Mouse (Mus musculus) skeletal muscle tissue, adult 2 months (tissue): ENCODE measurements at regions not wholly inside any gene's neighbourhood (a gene's known extent, or its start where the extent isn't known, plus 50 kb on each side); places are given as distances from the start of the nearest gene placed in this dataset.

Experiments
- DNase-seq: peaks from one replicate; pipeline ENCODE4 v3.0.0-alpha.2; 2012; ENCODE audit warnings: low read depth, low spot score

DNA sequence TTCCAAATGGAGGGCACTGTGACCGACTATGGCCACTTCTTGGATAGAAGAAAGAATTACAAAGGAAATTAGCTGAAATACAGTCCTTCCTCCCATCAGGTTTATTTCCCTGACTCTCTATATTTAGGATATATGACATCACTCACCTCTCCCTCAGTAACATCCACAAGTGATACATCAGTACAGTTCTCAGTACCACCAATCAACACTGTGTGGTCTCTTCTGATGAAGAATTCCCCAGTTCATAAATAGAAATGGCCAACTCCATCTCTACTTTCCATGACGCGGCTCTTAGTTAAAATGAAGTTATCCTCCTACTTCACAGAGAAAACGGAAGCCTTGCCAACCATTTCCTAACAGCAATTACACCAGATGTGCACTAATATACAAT, 208.3 kb upstream of the Dio2 start:
- DNase-seq: no peak

DNA sequence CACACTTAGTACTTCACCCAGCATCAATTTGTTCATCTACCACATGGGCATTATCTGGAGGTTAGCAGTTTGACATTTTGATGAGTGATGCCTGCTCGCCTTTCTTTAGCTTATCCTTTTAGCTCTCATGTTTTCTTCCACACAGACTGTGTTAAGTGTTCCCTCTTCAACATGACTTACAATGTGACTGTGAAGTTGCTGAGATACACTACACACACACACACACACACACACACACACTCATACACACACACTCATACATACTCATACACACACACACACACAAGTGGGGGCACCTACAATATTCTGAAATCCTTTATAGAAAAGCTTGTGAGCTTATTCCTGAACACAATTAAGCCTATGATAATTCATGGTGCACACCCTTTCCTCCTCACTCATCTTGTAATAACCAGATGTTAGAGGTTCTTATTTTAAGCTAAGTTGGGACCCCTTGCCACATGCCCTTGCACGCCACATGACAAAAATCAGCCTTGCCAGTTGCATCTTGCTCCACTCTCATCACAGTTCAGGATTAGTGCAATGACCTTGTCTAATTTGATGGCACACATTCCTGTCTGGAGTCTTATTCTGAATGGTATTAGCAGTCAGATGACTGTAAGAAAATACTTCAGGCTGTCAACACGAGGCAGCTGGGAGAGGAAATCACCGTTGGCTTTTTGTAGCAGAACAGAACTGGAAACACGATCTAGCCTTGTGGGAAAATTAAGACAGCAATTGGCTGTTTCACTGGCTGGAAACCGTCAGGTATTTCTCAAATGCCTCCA, 207.7 kb upstream of the Dio2 start:
- DNase-seq: peak; percentile 36

DNA sequence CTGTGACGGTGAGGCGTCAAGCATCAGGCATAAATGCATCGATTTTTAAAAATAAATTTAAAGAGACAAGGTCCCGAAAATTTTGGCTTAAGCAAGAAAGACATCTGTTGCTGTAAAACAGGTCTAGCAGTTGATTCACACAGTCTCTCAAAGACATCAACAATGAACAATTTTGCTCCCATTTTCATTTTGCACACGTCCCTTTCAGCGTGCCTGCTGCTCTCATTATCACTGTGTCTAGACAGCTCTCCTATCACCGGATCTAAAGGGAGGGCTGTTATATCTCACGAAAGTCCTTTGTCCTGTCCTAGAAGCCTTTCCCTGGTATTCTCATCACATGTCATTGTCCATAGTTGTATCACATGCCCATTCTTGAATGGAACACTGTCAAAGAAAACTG, 194.4 kb upstream of the Dio2 start:
- DNase-seq: no peak

DNA sequence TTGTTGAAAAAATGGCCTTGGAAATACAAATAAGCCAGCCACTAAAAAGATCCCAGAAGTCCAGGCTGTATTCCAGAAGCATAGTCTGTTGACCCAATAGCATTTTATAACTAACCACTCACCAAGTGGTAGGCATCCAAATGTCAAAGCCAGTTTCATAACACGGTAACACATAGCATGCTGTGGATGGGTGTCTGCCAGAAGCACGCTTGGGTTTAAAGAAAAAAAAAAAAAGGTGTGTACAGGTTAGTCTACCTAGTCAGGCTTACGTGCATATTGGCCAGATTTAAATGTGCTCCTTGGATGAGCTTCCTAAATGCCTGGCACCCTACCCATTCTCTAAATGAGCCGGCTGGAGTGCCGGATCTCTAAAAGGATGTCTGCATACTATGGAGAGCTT, 194.0 kb upstream of the Dio2 start:
- no peak for DNase-seq

DNA sequence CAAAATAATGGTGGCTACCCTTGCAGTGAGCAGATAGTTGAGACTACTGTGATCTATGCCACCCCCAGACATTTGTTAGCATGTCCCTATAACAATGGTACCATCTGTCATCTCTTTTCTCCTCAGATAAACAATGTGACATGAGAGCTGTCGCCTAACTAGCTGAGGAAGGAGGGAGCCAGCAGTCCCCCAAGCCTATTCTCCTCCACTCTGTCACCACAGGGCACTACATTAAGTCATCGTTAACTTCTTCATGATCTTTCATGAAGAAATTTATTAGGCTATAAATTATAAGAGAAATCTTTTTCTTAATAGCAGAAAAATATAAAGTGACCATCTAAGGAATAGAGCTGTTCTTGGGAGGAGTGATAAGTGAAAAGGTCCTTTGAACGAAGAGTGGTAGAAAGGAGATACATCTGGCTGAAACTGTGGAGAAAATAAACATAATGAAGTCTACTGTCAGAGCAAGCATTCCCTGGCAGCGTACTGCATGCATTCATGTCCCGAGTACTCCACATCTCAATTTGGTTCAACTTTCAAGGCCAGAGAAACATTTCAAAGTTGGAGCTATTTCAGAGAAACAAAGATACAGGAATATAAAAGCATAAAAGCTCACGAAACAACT, 192.0 kb upstream of the Dio2 start:
- no peak for DNase-seq

DNA sequence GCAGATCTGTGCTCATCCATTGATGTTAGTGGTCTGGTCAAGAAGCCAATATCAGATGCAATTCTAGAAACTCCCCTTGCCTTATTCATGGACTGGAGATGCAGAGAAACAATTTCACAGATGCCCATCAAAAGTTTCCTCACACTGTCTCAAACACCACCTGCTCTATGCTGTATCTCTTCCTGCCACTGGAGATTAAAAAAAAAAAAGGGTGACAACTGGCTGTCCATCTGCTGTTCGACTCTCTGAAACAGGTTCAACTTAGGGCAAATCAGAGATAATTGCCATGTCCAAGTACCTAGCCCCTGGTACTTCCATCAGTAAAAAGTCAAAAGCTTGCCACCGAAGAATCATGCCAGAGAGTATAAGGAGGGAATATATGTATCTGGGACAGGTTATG, 185.4 kb upstream of the Dio2 start:
- DNase-seq: no peak

DNA sequence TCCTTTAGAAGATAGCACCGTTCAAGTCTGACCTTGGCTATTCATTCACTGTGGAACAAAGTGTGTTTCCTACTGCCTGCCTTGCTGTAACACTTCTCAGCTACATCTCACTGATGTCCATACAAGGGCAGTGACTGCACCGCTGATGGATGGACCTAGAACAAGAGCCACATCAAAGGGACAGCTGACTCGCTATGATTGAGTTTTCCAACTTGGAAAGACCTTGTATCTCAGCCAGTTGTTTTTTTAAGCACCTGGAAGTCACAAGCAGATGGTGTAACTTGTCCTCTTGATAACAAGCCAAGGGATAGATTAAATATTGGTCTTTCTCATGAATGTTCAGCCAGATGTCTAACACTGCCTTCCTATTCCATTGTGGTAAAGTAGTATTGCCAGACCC, 184.9 kb upstream of the Dio2 start:
- peak; percentile 24 for DNase-seq

DNA sequence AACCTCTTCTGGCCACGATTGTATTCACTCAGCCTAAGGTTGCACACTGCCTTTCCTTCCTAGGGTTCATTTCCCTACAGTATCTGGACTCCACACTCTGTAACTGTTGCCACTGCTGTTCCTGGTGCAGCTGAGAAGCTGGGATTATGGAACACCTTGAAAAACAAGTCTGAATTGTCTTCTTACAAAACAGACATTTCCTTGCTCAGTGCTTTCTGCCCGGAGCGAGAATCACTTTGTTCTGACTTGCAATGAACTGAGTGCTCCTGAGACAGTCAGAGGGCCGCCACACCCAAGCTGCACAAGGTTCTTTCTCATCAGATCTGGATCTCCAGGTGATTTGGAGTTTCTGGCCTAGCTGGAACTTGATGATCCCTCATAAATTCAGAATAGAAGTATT, 183.0 kb upstream of the Dio2 start:
- no peak for DNase-seq

DNA sequence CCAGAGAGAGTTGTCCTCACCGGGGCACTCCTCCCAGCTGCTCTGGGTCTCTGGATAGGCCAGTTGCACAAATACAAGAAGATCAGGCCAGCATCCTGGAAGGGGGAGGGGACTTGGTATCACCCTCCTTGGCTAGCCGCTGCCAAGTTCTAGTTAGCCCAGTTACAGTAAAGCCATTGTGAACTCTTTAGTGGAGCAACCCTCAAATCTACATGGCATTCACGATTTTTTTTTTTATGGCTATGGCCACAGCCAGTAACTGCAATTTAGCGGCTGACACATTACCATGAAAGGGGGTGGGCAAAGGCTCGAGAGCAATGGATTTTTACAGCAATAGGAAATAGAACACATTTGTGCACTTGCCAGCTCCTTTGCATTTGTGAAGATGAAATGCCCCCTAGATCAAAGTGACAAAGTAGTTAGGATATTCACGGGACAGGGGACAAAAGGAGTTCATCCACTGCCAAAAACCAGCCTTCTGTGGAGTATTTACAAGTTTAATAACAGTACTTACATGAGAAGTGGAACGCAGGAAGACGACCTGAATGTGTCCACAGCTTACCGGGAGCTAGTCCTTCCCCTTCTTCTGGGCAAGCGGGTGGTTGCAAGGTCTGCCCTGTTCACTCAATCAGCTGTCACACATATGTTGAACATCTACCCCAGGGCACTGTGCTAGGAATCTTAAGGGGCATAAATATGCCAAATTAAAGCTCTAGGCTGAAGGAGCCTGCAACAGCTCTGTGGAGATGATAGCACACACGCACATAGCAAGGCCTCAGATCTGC, 177.9 kb upstream of the Dio2 start:
- no peak for DNase-seq

DNA sequence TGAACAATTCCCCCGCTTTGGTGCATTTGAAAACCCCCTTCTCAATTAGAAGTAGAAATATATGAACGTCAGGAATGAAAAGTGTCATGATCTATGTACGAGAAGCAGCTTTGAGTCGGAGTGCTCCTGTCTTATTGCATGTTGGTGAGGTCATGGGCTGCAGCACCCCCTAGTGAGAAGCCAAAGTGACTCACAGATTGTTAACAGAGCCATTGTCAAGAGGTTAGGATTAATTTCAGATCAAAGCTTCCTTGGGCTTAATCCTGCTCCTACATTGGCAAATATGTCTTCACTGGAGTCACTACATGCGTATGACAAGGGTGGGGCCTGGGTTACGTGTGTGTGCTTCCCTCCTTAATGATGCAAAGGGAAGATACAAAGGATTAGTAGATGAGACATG, 165.8 kb upstream of the Dio2 start:
- no peak for DNase-seq

DNA sequence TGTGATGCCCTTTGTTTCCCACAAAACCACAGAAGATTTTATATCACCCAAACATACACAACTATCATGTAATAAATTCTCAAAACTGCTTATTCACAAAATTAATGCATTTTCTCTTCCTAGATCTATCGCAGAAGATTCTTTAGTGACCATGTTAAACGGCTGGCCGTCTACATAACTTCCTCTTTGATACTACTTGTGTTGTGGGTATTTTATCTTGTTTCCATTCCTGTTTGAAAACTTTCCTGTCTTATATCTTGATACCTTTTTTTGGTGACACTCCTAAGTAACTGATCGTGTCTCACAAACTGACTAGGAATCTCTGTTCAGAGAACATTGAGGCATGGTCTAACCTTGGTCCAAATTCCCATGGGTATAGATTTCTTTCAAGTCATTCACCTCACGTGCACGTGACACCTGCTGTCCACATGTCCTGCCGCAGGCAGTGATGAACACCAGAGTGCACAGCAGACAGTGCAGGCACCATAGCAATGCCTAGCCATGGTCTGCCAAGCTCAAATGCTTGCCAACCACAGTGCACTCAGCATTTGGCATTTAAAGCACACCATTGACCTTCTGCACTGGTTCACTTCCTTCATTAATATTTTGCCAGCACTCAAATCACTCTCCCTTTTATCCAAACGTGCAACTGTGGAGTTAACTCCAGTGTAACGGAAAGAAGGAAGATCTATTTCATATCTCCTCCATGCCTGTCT, 155.6 kb upstream of the Dio2 start:
- DNase-seq: no peak

DNA sequence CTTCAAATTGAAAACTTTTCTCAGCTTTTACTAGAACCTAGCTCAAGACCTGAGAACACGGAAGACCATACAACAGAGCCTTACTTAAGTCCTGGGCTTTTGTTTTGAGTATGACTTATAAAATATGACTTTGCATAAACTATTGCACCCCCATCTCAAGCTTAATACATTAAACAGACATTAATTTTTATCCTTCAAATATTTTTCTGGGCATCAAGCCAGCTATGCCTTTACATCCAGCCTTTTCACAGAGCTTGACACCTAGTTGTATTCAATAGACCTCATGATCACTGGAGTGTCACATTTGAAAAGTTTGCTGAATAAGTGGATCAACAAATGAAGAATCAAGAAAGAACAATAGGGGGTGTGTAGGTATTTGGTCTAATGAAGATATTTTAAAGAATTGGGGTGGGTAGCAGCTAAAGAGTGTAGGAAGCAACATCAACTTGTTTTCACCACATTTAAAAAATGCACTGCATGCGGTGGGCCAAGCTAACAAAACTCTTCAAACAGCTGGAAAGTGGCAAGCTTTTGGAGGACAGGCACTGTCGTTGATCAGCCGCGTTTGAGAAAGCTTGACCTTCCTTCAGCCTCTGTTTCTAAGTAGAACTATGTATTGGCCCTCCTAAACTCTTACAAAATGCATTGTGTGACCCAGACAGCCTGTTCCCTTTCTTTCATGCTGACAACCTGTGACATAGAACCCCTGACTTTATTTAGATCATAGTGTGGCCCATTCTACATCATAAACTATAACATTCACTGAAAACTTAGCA, 138.2 kb upstream of the Dio2 start:
- no peak for DNase-seq

DNA sequence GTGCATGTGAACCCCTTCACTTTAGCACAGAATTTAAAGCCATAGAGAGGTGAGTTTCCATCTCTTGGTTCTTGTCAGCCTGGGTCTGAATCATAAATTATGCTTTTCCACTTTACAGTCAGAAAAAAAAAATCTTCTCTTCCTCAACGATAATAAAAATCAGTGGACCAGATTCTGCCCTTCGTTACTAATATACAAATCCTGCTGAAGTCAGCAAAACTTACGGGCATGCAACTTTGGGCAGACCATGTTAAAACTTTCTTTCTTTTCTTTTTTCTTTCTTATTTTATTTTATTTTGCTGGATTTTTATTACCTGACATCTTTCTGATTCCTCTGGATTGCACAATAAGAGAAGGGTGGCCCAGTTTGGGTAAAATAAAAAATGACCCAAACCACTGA, 136.6 kb upstream of the Dio2 start:
- DNase-seq: no peak

DNA sequence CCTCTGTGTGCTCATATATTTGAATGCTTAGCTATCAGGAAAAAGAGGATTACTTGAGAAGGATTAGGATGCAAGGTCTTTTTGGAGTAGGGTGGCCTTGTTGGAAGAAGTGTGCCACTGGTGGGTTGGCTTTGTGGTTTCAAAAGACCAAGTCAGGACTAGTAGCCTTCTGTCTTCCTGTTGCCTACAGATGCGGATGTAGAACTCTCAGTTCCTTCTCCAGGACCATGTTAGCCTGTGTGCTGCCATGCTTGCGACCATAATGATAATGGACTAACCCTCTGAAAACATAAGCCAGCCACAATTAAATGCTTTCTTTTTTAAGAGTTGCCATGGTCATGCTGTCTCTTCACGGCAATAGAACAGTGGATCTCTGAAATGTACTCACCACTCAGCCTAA, 135.7 kb upstream of the Dio2 start:
- DNase-seq: no peak

DNA sequence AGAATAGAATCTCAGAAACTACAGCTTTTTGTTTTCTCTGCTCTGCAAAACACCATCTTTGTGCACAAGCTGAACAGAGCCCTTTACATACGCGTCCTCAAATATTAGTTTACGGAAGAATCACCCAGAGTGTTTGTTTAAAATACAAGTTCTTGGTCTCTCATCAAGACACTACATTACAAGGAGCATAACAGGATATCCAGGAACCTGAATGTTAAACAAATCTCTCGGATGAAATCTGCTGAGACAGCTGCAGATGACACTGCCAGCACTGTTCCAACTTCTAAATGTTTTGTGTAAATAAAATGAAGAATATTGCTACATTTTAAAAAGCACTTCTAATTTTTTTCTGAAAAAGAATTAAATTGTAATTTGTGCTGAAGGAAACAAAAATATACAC, 128.4 kb upstream of the Dio2 start:
- no peak for DNase-seq

DNA sequence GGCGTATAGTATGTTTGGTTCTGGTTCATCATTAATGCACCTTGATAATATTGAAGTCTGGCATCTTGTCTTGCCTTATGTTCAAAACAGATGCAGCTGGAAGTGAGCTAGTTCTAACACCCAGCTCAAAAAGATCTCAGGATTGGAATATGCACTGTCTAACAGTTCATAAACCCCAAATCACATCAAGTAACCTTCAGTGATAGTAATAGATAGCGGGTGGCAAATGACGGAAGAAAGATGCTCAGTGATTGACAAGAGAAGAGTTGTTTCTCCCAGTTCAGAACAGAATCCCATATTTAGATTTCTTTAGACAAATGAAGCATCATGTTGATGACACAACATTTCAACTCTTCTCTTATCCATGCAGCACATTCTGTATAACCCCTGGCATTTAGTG, 124.4 kb upstream of the Dio2 start:
- DNase-seq: no peak

DNA sequence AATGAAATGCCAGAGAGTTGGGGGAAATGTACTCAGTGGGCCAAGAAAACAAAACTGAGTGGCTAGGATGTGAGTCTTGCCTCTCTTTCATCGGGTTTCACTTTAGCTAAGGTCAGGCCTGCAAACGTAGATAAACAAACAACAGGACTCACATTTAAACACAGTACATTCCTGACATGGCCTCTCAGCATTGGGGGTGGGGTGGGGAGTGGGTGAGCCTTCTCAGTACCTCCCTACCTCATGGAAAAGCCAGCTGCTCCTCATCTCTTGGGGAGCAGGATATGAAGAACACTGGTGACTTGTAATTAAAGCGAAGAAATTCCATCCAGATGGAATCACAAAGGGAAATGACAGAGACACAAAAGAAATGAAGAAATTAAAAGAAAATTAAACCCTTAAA, 119.5 kb upstream of the Dio2 start:
- peak; percentile 11 for DNase-seq

DNA sequence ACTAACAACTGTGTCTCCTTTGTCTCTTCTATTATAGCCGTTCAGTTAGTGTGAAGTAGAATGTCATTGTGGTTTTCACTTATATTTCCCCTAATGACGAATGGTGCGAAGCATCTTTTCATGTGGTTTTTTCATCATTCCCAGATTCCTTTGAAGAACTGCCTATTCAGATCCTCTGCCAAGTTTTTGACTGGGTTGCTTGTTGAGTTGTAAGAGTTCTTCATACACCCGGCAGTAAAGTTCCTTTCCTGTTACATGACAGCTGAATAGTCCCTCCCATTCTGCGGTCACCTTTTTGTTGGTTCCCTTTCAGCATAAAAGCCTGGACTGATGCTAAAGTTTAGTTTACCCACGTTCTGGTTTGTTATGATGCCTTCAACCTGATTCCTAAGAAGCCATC, 72.4 kb upstream of the Dio2 start:
- DNase-seq: no peak

DNA sequence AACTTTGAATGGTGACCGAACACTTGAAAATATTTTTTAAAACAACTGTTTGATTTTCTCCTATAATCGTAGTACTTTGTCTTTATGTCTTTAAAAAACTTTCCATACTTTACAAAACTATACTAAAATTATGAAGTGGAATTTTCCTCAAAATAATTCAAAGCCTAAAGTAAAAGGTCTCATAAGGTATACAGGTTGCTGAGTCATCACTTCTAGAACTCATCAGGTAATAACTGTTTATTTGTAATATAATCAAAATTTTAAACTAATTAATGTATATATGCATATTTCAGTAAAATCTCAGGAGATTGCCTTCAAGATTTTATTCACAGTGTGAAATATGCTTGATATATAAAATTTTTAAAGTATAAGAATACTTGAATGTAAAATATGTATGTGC, 52.3 kb upstream of the Dio2 start:
- DNase-seq: no peak
